ENCODE assay signal across 7 mouse cellular contexts in the genomic region with DNA sequence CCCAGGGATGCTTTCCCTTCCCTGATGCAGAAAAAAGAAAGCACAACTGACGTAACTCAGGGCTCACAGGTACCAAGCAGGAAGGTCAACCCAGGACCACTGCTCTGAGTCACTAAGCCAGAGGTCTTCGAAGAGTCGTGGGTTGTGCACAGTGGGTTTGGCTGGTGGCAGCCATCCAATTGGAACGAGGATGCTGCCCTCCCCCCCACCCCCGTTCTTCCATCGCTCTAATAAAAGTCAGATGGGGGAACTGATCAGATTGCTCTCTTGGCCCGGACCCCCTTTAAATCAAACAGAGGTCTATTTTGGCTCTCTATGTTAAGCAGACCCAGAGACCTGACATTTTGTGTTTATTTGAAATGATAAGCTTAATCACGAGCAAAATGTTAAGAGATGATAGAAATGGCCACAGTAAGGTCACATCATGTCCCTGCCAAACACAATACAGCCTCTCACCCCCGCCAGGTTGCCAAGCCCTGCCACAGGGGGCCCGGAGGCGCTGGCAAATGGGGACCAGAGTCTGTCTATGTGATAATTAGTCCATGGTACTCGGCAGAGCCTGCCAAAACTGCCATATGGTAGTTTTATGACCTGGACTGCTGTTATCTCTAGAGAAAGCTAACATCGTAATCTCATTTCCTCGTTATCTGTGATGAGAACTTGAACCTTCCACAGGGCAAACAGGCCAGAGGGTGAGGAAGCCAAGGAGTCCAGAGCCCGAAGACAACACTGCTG.
A peak's percentile ranks its signal among the peaks of the same experiment; 100 is the strongest.
DNase-seq lines count a peak whose midpoint lies in the region; ATAC-seq lines count a peak whose summit lies in the region.

No protein-coding gene starts in this region.

- no peak overlapping the region for H3K27ac ChIP-seq in midbrain, embryonic 14.5 days (replicated peaks; ENCODE audit: low read depth, low read length)
- no peak overlapping the region for H3K27ac ChIP-seq in midbrain, embryonic 16.5 days (ENCODE audit: low read length)
- peak overlapping the region; percentile 40; the same call in 1 of the 2 replicates for H3K27ac ChIP-seq in embryonic facial prominence, embryonic 10.5 days (replicated peaks)

- H3K4me2 ChIP-seq in midbrain, embryonic 14.5 days (ENCODE audit: low read length) = no peak overlapping the region
- no peak overlapping the region for H3K4me2 ChIP-seq in midbrain, embryonic 16.5 days (ENCODE audit: low read length)

- H3K4me1 ChIP-seq in midbrain, embryonic 14.5 days (ENCODE audit: control insufficient read depth, insufficient read depth, low read length) = no peaks in the 10 kb centered on the region
- H3K4me1 ChIP-seq in midbrain, embryonic 16.5 days (ENCODE audit: control insufficient read depth, insufficient read depth, low read length) = no peaks in the 10 kb centered on the region
- peaks cover 18% of the 10 kb centered on the region for H3K4me1 ChIP-seq in embryonic facial prominence, embryonic 10.5 days

- H3K9ac ChIP-seq in midbrain, embryonic 14.5 days (replicated peaks; ENCODE audit: low read length) = no peak overlapping the region
- H3K9ac ChIP-seq in midbrain, embryonic 16.5 days (ENCODE audit: low read depth, low read length) = no peak overlapping the region

- ATAC-seq in midbrain, embryonic 14.5 days (ENCODE audit: low FRiP score, low TSS enrichment) = no peak
- ATAC-seq in midbrain, embryonic 16.5 days = no peak
- peak; percentile 79 for ATAC-seq in cerebellum, adult (ENCODE audit: insufficient number of reproducible peaks, low FRiP score, low TSS enrichment)

- no peaks in the 10 kb centered on the region for H3K9me3 ChIP-seq in midbrain, embryonic 14.5 days (ENCODE audit: control insufficient read depth, low read length)
- H3K9me3 ChIP-seq in midbrain, embryonic 16.5 days (replicated peaks; ENCODE audit: control insufficient read depth, low read length, poor library complexity, severe bottlenecking) = no peaks in the 10 kb centered on the region
- H3K9me3 ChIP-seq in embryonic facial prominence, embryonic 10.5 days = no peaks in the 10 kb centered on the region

- H3K36me3 ChIP-seq in midbrain, embryonic 14.5 days (ENCODE audit: control insufficient read depth, insufficient read depth, low read length) = no peaks in the 10 kb centered on the region
- H3K36me3 ChIP-seq in midbrain, embryonic 16.5 days (ENCODE audit: control insufficient read depth, insufficient read depth, low read length) = no peaks in the 10 kb centered on the region
- H3K36me3 ChIP-seq in embryonic facial prominence, embryonic 10.5 days (replicated peaks) = no peaks in the 10 kb centered on the region

- 70% methylated on average over 15 of the region's 15 CpGs for WGBS in midbrain, embryonic 14.5 days
- 73% methylated on average over 15 of the region's 15 CpGs for WGBS in midbrain, embryonic 16.5 days
- WGBS in embryonic facial prominence, embryonic 10.5 days = 53% methylated on average over 15 of the region's 15 CpGs
- WGBS in large intestine, adult 2 months = 24% methylated on average over 15 of the region's 15 CpGs

- H3K4me3 ChIP-seq in midbrain, embryonic 14.5 days (replicated peaks; ENCODE audit: low read depth, low read length) = no peak overlapping the region
- no peak overlapping the region for H3K4me3 ChIP-seq in midbrain, embryonic 16.5 days (ENCODE audit: low read depth, low read length)
- H3K4me3 ChIP-seq in embryonic facial prominence, embryonic 10.5 days = no peak overlapping the region

- peak; percentile 33 for DNase-seq in midbrain, embryonic 14.5 days
- peak; percentile 42 for DNase-seq in embryonic facial prominence, embryonic 10.5 days (ENCODE audit: low spot score)
- DNase-seq in large intestine, adult 2 months (ENCODE audit: low read depth, low spot score) = peak; percentile 35
- no peak for DNase-seq in left cerebral cortex, adult 18-20 months (ENCODE audit: low spot score in 2 of 2)
- no peak for DNase-seq in embryo, embryonic 10 days (ENCODE audit: low spot score)

- H3K27me3 ChIP-seq in midbrain, embryonic 14.5 days (ENCODE audit: control insufficient read depth, insufficient read depth, low read length) = no peaks in the 10 kb centered on the region
- no peaks in the 10 kb centered on the region for H3K27me3 ChIP-seq in midbrain, embryonic 16.5 days (ENCODE audit: control insufficient read depth, insufficient read depth, low read depth, low read length)
- no peaks in the 10 kb centered on the region for H3K27me3 ChIP-seq in embryonic facial prominence, embryonic 10.5 days (replicated peaks; ENCODE audit: low read depth, poor library complexity, severe bottlenecking)

Comparison
In these comparisons a context has a peak if more than half of its experiments do, and no peak if none do; other contexts are left out.
1. DNase-seq: peak in midbrain, embryonic 14.5 days (single experiment), embryonic facial prominence, embryonic 10.5 days (single experiment) and large intestine, adult 2 months (single experiment); none in left cerebral cortex, adult 18-20 months (0 of 2) and embryo, embryonic 10 days (single experiment).